Mouse (Mus musculus): ENCODE data around the gene Nucb2. TPM values are rescaled to one million over a fixed set of nuclear protein-coding genes. Genes with fewer than 3 reads are reported as not detected.
A peak's percentile ranks its signal among the peaks of the same experiment; 100 is the strongest.

The Nucb2 gene
- total RNA-seq (2021), result 10 to 100 TPM; 25.4 to 25.6 TPM

DNA sequence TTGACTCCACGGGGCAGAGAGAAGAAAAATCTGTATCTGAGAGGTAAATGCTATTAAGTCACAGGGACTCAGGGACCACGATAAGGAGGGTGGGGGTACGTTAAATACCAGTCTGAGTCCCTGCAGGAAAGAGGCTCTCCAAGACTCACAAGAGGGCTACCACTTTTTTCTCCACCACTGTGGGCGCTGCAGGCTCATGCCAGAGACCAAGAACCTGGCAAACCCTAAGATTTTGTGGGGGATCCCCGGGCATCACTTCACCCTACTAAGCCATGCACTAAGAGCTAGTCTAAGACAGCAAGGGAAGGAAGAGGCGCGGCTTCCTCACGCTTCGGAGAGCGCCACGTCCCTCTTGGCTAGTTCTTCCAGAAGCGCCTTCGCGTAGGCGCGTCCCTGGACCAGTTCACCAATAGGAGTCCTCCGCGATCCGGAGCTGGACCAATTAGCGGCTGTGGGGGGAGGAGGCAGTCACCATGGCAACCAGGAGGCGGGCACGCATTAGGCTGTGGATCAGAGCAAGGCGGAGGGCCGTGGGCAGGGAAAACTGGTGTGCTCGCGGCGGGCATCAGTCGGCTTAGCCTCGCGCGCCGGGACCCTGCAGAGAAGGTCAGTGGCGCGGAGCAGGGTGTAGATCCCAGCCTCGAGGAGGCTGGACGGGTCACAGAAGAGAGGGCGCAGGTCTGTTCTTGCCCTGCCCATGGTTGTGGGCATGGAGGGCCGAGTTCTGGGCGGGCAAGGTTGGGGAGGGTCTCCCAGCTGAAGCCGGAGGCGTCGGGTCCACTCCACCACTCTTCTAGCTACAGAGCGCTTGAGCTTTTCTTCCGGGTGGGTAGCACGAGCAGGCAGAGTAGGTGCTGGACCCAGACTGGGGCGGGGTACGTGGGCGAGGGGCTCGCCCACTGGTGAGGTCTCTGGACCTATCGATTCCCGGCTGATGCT is at the start of gene Nucb2:
Gene Nucb2, plus strand, starts transcription at position 491 of the 939 bp plus-strand sequence.
- peak; percentile 98 to 99 for DNase-seq

DNA sequence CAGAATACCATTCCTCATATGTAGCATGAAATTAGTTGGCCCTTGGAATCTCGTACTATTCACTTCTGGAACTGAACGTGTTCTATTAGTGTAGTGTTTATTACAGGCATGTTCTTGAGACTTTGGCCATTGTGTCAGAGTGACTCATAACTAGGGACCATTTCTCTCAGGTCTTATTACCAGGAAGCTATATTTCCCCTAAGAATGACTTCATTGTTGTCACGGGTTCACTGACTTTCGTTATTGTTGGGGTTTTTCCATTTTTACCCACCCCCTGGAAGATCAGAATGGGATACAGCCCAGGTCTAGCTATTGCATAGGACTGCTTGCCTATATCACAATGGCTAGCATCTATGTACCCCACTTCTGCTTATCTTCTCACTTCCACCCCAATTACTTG is 47.2 kb upstream of the Nucb2 start:
- DNase-seq, result no peak

GRCm38 (mm10) chr7:116457391-116457790 is 46.8 kb upstream of the Nucb2 start:
- DNase-seq, result no peak

GRCm38 (mm10) chr7:116458985-116459441 is 45.2 kb upstream of the Nucb2 start:
- no peak for DNase-seq

GRCm38 (mm10) chr7:116462114-116462513 is 42.1 kb upstream of the Nucb2 start:
- DNase-seq, result no peak

DNA sequence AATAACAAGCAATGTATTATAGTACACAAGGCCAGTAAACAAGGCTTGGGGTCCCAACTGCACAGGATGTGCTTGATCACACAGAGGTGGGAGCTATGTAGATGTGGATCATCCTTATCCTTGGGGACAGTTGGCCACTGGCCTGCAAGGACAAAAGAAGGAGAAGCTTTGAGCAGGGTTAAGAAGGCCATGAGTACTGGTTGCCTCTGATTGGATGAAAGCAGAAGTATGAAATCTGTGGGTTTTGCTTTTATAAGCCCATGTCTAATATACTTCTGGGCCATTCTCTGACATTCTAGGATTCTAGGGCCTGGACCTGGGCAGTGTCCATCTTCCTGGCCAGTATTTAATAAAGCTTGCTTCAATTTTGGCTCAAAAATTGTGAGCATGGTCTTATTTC is 28.3 kb upstream of the Nucb2 start:
- no peak for DNase-seq

DNA sequence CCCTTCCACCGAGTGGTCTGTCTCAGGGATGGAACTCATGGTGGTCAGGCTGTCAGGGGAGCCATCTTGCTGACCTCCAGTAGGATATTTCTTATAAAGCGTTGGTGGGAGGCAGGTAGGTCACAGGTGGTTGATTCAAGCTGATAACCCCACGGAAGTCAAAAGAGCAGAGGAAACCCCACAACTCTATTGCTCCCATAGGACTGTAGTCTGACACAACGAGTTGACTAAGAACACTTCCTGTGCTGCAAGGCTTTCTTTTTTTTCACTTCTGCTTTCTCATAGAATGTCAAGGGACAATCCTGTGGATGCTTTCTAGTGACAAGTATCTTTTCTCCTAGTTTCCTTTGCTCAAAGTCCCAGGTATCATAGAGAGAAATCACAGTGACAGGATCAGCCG is 27.9 kb upstream of the Nucb2 start:
- DNase-seq, result no peak

GRCm38 (mm10) chr7:116483106-116483505 is 21.1 kb upstream of the Nucb2 start:
- no peak for DNase-seq

DNA sequence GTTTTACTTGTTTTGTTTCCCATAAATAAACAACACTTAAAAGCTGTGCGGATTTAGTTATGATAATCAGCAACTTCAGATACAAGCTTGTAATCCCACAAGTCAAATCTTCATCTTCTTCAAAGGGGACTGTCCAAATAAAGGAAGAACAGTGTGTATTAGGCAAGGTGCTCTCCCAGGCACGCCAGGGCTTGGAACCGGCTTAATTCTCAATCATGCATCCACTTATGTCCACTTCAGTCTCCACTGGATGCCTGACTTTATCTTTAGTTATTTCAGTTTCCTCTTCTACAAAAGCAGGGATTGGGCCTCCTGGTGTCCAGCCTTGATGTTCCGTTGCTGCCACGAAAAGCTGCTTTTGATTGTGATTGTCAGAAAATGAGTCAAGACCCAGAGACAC is 20.4 kb upstream of the Nucb2 start:
- DNase-seq, result no peak

GRCm38 (mm10) chr7:116484213-116484612 is 20.0 kb upstream of the Nucb2 start:
- no peak for DNase-seq

GRCm38 (mm10) chr7:116485062-116485601 is 19.0 kb upstream of the Nucb2 start:
- no peak for DNase-seq

DNA sequence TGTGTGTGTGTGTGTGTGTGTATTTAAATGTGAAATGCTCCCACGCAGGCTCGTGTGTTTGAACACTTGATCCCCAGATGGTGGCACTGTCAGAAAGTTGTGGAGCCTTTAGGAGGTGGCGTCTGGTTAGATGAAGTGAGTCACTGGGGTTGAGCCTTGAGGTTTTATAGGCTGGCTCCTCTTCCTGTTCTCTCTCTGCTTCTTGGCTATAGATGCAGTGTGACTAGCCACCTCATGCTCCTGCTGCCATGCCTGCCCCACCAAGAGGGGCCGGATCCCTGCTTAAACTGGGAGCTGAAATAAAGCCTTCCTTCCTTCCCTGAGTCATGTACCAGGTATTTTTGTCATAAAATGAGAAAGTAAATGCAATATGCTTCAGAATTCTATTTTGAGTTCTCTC is 13.1 kb upstream of the Nucb2 start:
- DNase-seq, result no peak

- no peak for DNase-seq
These were observed 10.7 kb upstream of the Nucb2 start for GRCm38 (mm10) chr7:116493267-116494003.

- no peak for DNase-seq
These were observed 9.6 kb upstream of the Nucb2 start for GRCm38 (mm10) chr7:116494618-116495017.

DNA sequence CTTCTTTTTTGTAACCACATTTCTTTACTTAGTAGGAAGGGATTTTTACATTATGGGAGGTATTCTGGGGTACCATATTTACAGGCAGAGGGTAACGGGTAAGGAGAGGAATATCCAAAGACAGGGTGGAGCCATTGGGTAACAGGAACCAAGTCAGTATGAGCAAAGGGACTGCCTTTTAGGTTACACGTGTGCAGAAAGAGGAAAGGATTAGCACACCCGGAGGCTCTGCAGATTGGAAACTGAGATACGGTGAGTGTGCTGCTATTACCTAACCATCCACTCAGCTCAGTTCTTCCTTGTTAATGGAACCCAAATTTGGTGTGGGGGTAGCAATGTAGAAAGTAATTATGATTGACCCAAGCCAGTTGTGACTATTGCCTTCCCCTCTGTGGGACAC is 7.4 kb upstream of the Nucb2 start:
- no peak for DNase-seq

DNA sequence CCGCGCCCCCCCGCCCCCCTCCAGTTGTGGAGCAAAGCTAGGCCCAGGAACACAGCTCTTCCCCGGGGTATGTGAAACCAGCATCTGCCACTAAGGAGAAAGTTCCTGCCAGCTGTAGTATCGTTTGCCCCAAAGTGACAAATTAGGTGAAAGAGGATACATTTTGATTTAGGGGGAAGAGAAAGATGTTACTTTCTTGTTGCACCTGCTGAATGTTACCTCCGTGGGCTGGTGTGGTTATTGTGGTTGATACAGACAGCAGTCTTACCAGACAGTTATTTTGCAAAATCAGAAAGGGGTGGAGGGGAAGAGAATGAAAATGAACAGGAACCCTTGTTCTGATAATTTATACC is 625 bp downstream of the Nucb2 start:
- DNase-seq, result no peak

DNA sequence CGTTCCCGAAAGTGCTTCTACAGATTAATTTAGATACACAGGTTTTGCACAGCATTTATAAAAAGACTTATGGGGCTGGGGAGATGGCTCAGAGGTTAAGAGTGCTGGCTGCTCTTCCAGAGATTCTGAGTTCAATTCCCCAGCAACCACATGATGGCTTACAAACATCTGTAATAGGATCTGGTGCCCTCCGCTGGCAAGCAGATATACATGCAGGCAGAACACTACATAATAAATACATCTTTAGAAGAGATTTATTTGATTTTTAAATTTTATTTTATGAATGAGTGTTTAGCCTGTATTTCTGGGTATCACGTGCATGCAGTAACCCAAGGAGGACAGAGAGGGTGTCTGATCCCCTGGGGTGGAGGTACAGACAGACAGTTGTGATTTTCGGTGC is 9.9 kb downstream of the Nucb2 start:
- no peak for DNase-seq

- no peak for DNase-seq
These were observed 10.4 kb downstream of the Nucb2 start for GRCm38 (mm10) chr7:116514546-116514945.

- DNase-seq, result no peak
These were observed 10.9 kb downstream of the Nucb2 start for GRCm38 (mm10) chr7:116515059-116515458.

DNA sequence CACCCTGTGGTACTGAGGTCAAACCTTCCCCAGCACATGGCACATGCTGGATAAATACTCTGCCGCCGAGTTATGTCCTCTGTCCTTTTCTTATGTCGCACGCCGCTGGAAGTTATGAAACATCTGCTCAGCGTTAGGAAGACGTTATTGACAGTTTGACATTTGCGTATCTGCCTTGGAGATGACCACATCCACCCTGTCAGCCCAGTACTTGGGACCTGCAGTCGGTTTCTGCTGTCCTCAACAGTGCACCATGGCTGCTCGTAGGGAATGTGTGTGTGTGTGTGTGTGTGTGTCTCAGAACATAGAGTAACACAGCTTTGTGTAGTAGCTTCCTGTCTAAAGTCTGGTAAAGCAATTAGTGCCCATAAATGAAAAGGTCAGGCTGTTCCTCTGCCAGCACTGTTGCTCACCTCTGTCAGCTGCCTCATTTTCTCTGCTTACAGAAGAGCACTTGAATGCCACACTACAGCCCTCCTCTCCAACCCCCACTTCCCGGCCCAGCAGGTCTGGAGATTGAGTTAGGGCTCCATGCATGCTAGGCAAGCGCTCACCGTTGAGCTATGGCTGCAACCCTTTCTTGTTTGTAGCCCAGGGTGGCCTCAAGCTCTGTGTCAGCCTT is 11.5 kb downstream of the Nucb2 start:
- no peak for DNase-seq

DNA sequence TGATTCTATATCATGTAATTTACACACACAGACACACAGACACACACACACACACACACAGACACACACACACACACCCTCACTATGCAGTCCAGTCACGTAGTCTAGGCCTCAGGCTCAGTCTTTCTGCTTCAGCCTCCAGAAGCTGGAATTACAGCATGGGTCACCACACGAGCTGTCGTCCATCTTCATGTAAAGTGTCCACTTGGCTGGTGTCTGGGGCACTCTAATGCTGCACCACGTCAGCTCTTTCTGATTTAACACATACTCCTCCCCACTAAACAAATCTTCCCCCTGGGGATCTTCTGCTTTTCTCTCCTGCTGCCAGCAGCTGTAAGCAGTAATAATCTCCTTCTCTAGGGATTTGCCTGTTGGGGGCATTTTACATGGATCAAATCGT is 13.1 kb downstream of the Nucb2 start:
- no peak for DNase-seq

- DNase-seq, result no peak
These were observed 14.0 kb downstream of the Nucb2 start for GRCm38 (mm10) chr7:116518155-116518554.

GRCm38 (mm10) chr7:116519805-116520204 is 15.6 kb downstream of the Nucb2 start:
- DNase-seq, result no peak
